Mouse (Mus musculus) spleen, adult 2 months (tissue): ENCODE measurements around the gene Thegl.

ENCODE experiments used
- CTCF ChIP-seq: fragments of 200-500 bp; IDR thresholded peaks from 2 replicates; pipeline ENCODE4 v1.5.1; 2011; ENCODE audit warnings: mild to moderate bottlenecking, inconsistent platforms; ENCODE audit not compliant: insufficient read depth, insufficient read length, insufficient replicate concordance; ENCODE audit errors: extremely low read depth
- POLR2A ChIP-seq: fragments of 200-500 bp; IDR thresholded peaks from 2 replicates; pipeline ENCODE4 v1.6.1; 2011; ENCODE audit warnings: low read depth, low read length, inconsistent platforms

DNA sequence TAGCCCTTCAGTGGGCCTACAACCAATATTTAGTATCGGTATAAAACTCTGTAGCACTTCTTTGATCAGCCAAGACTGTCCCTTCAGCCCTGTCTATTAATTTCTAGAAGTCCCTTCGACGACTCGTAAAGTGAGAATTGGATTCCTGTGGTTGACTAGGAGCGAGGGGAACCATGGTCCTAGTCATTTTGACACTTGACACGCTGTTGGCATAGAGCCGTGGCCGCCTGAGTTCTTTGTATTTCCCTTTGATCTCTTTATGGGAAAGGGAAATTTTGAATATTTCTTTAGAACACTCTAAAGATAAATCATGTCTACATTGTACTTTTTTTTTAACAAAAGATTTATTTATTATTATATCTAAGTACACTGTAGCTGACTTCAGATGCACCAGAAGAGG is 40.1 kb upstream of the Thegl start:
- TF ChIP-seq CTCF (no peak), POLR2A (no peak)
